Mouse (Mus musculus) heart, embryonic 16.5 days (tissue): Measurements from ENCODE around the gene Lmtk3. TPM values are rescaled to one million over a fixed set of nuclear protein-coding genes. Genes with fewer than 3 reads are reported as not detected.
A peak's percentile ranks its signal among the peaks of the same experiment; 100 is the strongest.

Experiments
- ATAC-seq: fragments of 200-750 bp; cut with Nextera tagmentation; replicated peaks from 2 replicates; pipeline ENCODE4 v1.8.0; 2017; ENCODE audit warnings: moderate number of reproducible peaks; ENCODE audit not compliant: insufficient read depth, low FRiP score; ENCODE audit errors: extremely low read depth
- H3K27ac ChIP-seq: fragments of 300-500 bp; sonication (generic); 2 replicates; pipeline ENCODE4 v1.5.1; 2014; ENCODE audit warnings: mild to moderate bottlenecking, low read length, control low read depth, moderate library complexity
- H3K27me3 ChIP-seq: fragments of 300-500 bp; sonication (generic); 2 replicates; pipeline ENCODE4 v1.6.1; 2014; ENCODE audit warnings: low read length, mixed read lengths; ENCODE audit not compliant: control insufficient read depth, insufficient read depth
- H3K36me3 ChIP-seq: fragments of 300-500 bp; sonication (generic); 2 replicates; pipeline ENCODE4 v1.6.1; 2014; ENCODE audit not compliant: control insufficient read depth, insufficient read depth
- H3K4me1 ChIP-seq: fragments of 300-500 bp; sonication (generic); 2 replicates; pipeline ENCODE4 v1.6.1; 2014; ENCODE audit warnings: low read length, mixed read lengths; ENCODE audit not compliant: control insufficient read depth, insufficient read depth
- H3K4me2 ChIP-seq: fragments of 300-500 bp; sonication (generic); 2 replicates; pipeline ENCODE4 v1.6.1; 2014; ENCODE audit warnings: low read depth, mild to moderate bottlenecking, control low read depth, low read length
- H3K4me3 ChIP-seq: fragments of 300-500 bp; sonication (generic); 2 replicates; pipeline ENCODE4 v1.5.1; 2014; ENCODE audit warnings: mild to moderate bottlenecking, control low read depth, low read length
- H3K9ac ChIP-seq: fragments of 300-500 bp; sonication (generic); 2 replicates; pipeline ENCODE4 v1.6.1; 2014; ENCODE audit warnings: low read length, control low read depth
- H3K9me3 ChIP-seq: fragments of 300-500 bp; sonication (generic); replicated peaks from 2 replicates; pipeline ENCODE4 v1.6.1; 2016; ENCODE audit warnings: low read length; ENCODE audit not compliant: control insufficient read depth
- WGBS: fragments of 180-500 bp; shearing (Covaris S2); extraction: QIAGEN DNeasy Blood & Tissue Kit; methylation state at CpG from one replicate; pipeline ENCODE4 v1.1.7; 2014; 5-methylcytosine and 5-hydroxymethylcytosine counted together
- polyA plus RNA-seq: library from polyadenylated mRNA; unstranded; fragments of >200 nt; fragmentation: Nextera tagmentation; extraction: Ambion mirVana; gene quantifications from 2 replicates; pipeline ENCODE4 v1.2.1, GENCODE M21; 2015

Lmtk3 gene
- polyA plus RNA-seq, 1 experiment from 2014 or later = 0.53 TPM

DNA sequence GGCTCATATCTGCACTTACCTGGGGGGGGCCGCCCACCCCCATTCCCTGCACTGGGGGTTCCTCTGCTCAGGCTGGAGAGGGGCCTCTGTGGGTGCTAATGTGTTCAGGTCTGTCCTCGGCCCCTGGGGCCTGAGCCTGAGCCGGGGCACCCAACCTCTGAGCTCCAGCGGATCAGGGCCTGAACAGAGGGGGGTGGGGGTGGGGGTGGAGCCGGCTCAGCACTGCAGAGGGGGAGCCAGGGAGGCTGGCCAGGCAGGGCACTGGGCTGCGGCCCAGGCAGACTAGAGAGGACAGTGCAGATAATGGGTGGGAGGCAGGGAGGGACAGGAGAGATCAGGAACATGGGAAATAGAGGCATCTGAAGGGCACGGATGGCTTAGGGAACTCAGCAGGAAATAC is 41.1 kb downstream of the Lmtk3 start, which contains the start of gene Kcnj14:
Kcnj14 (minus strand) TSS at position 185 of the 400 bp plus-strand sequence.
- Histone ChIP-seq H3K9ac (no peak within 1 kb of the TSS), H3K27ac (no peak within 1 kb of the TSS), H3K27me3 (no peaks in the 10 kb centered on the region), H3K4me1 (peaks cover under 1% of the 10 kb centered on the region; the same call in 1 of the 2 replicates), H3K36me3 (peaks cover 34% of the 10 kb centered on the region), H3K4me2 (no peak within 1 kb of the TSS), H3K9me3 (no peaks in the 10 kb centered on the region), H3K4me3 (no peak within 1 kb of the TSS)
- ATAC-seq = no peak
- 60% methylated on average over 7 of the region's 7 CpGs for WGBS

DNA sequence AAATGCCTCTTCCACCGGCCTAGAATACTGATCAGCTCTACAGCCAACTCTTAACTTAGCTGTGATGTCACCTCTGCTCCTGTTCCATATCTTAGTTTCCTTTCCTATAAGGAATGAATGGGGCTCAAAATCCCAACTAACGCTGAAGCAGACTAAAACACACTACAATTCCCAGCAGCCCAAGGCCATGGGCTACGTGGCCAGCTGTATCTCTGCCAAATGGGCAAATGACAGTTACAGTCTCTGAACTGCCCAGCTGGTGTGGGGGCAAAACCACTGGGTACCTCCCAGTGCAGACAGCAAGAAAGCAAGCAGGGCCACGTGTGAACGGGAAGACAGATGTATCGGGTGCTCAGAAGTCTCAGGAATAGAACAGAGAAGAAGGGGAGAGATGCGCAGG is 43.1 kb downstream of the Lmtk3 start:
- Histone ChIP-seq H3K27me3 (peaks cover 7% of the 10 kb centered on the region), H3K4me2 (no peak overlapping the region), H3K9ac (no peak overlapping the region), H3K4me3 (no peak overlapping the region), H3K36me3 (peaks cover 34% of the 10 kb centered on the region), H3K4me1 (peaks cover 10% of the 10 kb centered on the region), H3K27ac (no peak overlapping the region), H3K9me3 (no peaks in the 10 kb centered on the region)
- ATAC-seq = no peak
- 86% methylated on average over 7 of the region's 7 CpGs for WGBS

DNA sequence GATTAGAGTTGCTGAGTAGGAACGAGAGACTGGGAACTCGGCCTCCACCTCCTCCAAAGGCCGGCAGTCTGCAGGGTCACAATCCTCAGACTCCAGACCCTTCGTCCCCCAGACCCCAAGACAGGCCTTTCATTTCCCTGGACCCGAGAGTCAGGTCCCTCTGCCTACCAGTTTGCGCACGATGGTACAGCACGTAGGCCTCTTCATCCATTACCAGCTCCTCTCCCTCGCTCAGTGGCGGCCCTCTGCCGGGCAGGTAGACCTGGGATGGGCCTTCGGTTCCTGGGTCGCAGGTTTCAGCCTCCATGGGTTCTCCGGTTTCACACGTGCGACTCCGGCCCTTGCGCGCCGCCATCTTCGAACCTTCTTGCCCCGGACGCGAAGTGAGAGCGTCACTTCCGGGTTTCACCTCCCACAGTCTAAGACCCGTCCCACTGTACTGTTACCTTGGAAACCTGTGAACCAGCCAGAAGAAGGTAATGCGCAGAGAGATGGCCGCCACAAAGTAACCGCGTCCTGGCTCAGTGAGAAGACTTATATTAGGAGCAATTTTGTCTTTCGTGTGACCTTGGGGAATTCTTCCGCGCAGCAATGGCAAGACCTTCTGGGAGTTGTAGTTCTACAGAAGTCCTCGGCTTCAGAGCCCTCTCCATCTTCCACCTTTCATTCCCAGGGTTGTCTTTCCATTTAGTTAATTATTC is 47.0 kb downstream of the Lmtk3 start, which contains the start of gene Grwd1:
Grwd1 (minus strand) TSS at position 518 of the 701 bp plus-strand sequence.
- ATAC-seq = peak; percentile 78
- H3K27me3 ChIP-seq = peaks cover 44% of the 10 kb centered on the region
- peak within 1 kb of the TSS; percentile 83 for H3K27ac ChIP-seq
- H3K9me3 ChIP-seq = no peaks in the 10 kb centered on the region
- 0% methylated on average over 35 of the region's 35 CpGs for WGBS
- H3K4me1 ChIP-seq = peaks cover 17% of the 10 kb centered on the region
- peaks cover 30% of the 10 kb centered on the region for H3K36me3 ChIP-seq
- H3K4me3 ChIP-seq = peak within 1 kb of the TSS; percentile 99
- peak within 1 kb of the TSS; percentile 85 for H3K9ac ChIP-seq
- H3K4me2 ChIP-seq = peak within 1 kb of the TSS; percentile 95

DNA sequence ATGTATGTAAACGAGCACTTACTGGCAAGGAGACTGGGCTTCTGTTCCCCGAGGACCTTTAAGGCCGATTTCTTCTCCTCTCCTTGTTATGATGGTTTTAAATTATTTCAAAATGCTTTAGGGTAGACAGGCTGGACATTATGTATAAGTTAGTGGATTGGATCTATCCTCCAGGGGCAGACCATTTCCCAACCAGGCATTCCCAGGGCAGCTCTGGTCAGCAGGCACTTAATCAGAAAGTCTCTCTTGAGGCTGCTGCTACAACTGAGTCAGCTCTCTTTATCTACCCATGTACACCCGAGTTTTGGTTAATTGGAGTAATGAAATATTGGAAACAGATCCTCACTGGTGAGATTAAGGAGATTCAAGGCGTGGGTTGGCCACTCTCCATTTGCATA is 47.6 kb downstream of the Lmtk3 start:
- peak overlapping the region; percentile 85; the same call in 1 of the 2 replicates for H3K9ac ChIP-seq
- H3K27ac ChIP-seq = no peak overlapping the region; the same call in 1 of the 2 replicates
- peaks cover 24% of the 10 kb centered on the region for H3K36me3 ChIP-seq
- 21% methylated on average over 5 of the region's 5 CpGs for WGBS
- H3K4me1 ChIP-seq = peaks cover 17% of the 10 kb centered on the region
- no peak for ATAC-seq
- H3K4me3 ChIP-seq = peak overlapping the region; percentile 99
- peaks cover 47% of the 10 kb centered on the region for H3K27me3 ChIP-seq
- no peaks in the 10 kb centered on the region for H3K9me3 ChIP-seq
- peak overlapping the region; percentile 95 for H3K4me2 ChIP-seq

DNA sequence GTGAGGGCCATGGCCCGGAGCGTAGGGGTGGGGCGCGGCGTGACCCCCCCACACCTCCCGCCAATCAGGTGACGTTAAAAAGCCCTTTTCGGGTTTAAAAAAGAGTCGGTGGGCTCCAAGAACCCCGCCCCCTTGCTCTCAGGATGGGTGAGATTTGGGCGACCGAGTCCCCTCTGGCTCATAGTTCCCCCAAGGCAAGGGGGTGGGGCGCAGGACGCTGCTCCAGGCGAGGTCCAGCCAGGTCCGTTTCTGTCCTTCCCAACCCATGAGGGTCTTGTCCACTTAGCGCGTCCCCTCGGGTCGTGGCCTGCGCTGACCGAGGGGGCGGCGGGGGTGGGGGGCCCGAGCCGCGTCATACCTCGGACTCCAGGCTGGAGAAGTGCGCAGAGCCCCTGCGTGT is 48.9 kb downstream of the Lmtk3 start:
- Histone ChIP-seq H3K4me3 (peak overlapping the region; percentile 45), H3K9ac (no peak overlapping the region), H3K27me3 (peaks cover 47% of the 10 kb centered on the region), H3K36me3 (peaks cover 12% of the 10 kb centered on the region), H3K4me1 (peaks cover 17% of the 10 kb centered on the region), H3K27ac (no peak overlapping the region), H3K4me2 (peak overlapping the region; percentile 61), H3K9me3 (no peaks in the 10 kb centered on the region)
- 10% methylated on average over 30 of the region's 30 CpGs for WGBS
- no peak for ATAC-seq

DNA sequence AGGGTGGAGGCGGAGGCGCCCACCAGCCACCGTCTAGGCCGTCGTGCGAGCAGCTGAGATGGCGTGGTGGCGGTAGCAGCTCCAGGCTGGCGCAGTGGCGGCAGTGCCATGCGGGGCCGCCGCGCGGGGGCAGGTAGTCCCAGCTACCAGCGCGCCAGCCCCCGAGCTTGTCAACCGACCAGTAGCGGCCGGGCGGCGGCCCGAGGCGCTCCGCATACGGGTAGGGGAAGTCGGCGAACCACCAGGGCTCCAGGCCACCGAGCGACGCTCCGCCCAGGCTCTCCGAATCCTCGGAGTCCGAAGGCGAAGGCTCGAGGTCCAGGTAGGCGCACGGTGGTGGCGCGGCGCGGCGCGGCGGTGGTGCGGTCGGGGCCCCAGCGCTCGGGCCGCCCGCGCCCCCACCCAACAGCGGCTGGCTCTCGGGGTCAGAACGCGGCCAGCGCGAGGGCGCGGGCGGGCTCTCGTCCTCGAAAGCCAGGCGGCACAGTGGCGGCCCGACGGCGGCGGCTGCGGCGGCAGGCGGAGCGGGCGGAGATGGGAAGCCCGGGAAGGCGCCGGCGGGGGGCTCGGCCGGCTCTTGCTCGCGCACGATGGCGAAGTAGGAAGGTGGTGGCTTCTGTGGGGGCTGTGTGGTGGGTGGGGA is 49.7 kb downstream of the Lmtk3 start:
- 1% methylated on average over 74 of the region's 86 CpGs for WGBS
- H3K9me3 ChIP-seq = no peaks in the 10 kb centered on the region
- peak overlapping the region; percentile 61 for H3K4me2 ChIP-seq
- ATAC-seq = no peak
- H3K4me1 ChIP-seq = peaks cover 17% of the 10 kb centered on the region
- no peak overlapping the region for H3K27ac ChIP-seq
- peaks cover 47% of the 10 kb centered on the region for H3K27me3 ChIP-seq
- H3K9ac ChIP-seq = peak overlapping the region; percentile 49
- 0 out of 2 replicates have a peak, but pooled peaks cover 4% of the 10 kb centered on the region for H3K36me3 ChIP-seq
- H3K4me3 ChIP-seq = peak overlapping the region; percentile 45

DNA sequence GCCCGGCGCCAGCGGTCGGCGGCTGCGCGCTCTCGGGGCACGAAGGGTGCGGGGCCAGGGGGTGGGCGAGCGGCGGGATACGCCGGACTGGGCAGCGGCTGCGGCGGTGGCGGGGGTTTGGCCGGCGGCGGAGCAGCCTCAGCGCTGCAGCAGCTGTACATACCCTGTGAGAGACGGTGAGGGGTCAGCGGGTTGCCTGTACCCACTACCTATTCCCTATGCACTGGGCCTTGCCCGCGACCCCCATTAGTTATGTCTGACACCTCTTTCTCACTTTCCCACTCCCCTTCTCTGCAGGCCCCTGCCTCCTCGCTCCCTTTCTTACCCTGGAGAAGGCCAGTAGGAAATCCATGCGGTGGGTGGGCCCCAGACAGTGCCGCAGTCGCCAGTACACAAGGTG is 50.4 kb downstream of the Lmtk3 start:
- Histone ChIP-seq H3K36me3 (no peaks in the 10 kb centered on the region), H3K4me1 (peaks cover 17% of the 10 kb centered on the region), H3K4me3 (peak overlapping the region; percentile 45), H3K9ac (peak overlapping the region; percentile 49), H3K9me3 (no peaks in the 10 kb centered on the region), H3K4me2 (peak overlapping the region; percentile 61), H3K27me3 (peaks cover 47% of the 10 kb centered on the region), H3K27ac (no peak overlapping the region)
- ATAC-seq = no peak
- WGBS = 2% methylated on average over 31 of the region's 31 CpGs

DNA sequence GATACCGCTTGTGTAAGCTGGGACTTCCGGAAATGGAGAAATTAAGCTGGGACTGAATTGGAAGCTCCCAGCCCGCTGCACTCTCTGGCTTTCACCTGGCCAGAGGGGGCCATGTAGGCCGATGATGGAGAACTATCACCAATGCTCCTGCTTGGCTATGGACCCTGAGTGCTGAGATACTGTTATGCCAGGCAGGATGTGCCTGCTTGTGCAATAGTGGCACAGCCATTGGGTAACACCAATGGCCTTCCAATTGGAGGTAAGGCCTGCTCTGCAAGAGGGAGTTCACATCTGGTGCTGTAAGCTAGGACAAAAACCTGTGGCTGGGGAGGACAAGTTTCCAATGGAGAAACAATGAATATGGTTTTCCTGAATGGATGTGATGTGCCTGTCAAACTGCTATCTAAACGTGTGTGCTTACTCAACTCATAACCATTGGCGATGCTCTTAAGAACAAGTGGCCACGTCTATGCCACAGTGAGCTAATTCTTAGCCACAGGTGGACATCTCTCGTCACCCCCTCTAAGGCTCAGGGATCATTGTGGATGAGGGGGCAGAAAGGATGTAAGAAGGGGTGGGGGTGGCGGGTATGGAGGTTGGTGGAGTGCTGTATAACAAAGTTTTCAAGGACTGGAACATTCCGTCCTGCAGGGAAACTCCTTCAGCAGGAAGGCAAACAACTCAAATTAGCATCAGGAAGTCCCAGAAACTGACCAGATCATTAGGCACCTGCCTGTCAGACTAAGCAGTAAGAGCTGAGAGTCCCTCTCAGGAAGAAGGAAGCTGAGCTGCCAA is 59.6 kb downstream of the Lmtk3 start:
- Histone ChIP-seq H3K9ac (no peak overlapping the region), H3K4me1 (no peaks in the 10 kb centered on the region), H3K4me2 (no peak overlapping the region), H3K36me3 (no peaks in the 10 kb centered on the region), H3K27me3 (peaks cover 25% of the 10 kb centered on the region), H3K9me3 (peaks cover 6% of the 10 kb centered on the region; the same call in 1 of the 2 replicates), H3K4me3 (no peak overlapping the region), H3K27ac (no peak overlapping the region)
- 78% methylated on average over 10 of the region's 10 CpGs for WGBS
- no peak for ATAC-seq
